Mouse (Mus musculus): ENCODE results near the gene Hsd11b1.

GRCm38 (mm10) chr1:193241436-193241835 is 22.4 kb downstream of the Hsd11b1 start:
- TF ChIP-seq POLR2A (IDR thresholded peaks at IDR 0.05; ENCODE audit: extremely low read depth, insufficient read depth, low read length) = no peak
- no peak for TF ChIP-seq CTCF (IDR thresholded peaks at IDR 0.05; ENCODE audit: low read depth, low read length)

All from liver, adult 2 months (tissue).